In the genomic region with DNA sequence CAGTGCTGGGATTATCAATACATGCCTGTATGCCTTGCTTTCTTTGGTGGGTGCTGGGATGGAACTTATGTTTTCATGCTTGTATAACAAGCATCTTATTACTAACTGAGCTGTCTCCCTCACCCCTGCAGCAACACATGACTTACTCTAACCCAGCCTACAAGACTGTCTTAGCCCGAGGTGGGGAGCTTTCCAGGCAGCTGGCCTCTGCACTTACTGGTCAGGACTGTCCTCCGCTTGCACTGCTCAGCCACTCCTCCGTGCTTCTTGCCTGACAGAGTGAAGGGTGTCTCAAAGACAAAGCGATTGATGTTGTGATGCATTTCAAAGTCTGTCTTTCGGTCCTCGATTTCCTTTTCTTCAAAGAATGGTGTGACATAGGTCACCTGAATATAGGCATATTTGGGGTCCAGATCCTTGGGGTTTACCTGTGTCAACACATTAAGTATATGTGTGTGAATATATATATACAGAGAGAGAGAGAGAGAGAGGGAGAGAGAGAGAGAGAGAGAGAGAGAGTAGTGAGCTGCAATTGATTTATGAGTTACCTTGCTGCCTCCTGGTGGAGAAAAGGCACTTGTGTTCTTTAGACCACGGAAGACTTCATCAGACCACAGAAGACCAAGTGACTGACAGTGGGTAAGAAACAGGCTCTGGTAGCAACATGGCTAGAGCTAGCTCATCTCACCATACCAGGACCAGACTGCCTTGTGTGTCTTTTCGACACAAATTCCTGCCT, we compare ENCODE assay signal across 9 mouse cellular contexts. TPM values are rescaled to one million over a fixed set of nuclear protein-coding genes. Genes with fewer than 3 reads are reported as not detected.
DNase-seq lines count a peak whose midpoint lies in the region; ATAC-seq and TF ChIP-seq lines count a peak whose summit lies in the region.
"Had no signal": no experiment of that assay in that cellular context is flagged by ENCODE, and none has a peak within 500 bp of the region (broad histone marks: within the 10 kb centered on the region; RNA-seq: fewer than 3 reads in every experiment).

No protein-coding gene starts in this region.

- ATAC-seq in intestine, postnatal 0 days, result no peak
- ATAC-seq in intestine, embryonic 16.5 days, result no peak
- ATAC-seq in liver, postnatal 0 days, result no peak
- no peak for ATAC-seq in activated CD4-positive, CD25-positive, alpha-beta regulatory T cell, adult 4 months
- no peak for ATAC-seq in megakaryocyte, adult 5-6 weeks (ENCODE audit: poor library complexity, severe bottlenecking)

- no peaks in the 10 kb centered on the region for H3K4me1 ChIP-seq in intestine, postnatal 0 days (replicated peaks; ENCODE audit: control insufficient read depth, insufficient read depth, low read length)
- no peaks in the 10 kb centered on the region for H3K4me1 ChIP-seq in intestine, embryonic 16.5 days (ENCODE audit: control insufficient read depth, insufficient read depth, low read length)
- no peaks in the 10 kb centered on the region for H3K4me1 ChIP-seq in liver, postnatal 0 days (ENCODE audit: insufficient read depth)
- H3K4me1 ChIP-seq: liver, embryonic 15.5 days had no signal

- H3K36me3 ChIP-seq in intestine, postnatal 0 days (ENCODE audit: control insufficient read depth, insufficient read depth), result no peaks in the 10 kb centered on the region
- H3K36me3 ChIP-seq in intestine, embryonic 16.5 days (ENCODE audit: control insufficient read depth, insufficient read depth, low read length), result no peaks in the 10 kb centered on the region
- H3K36me3 ChIP-seq in liver, postnatal 0 days (replicated peaks; ENCODE audit: insufficient read depth, low read length), result no peaks in the 10 kb centered on the region; the same call in 1 of the 2 replicates
- H3K36me3 ChIP-seq: liver, embryonic 15.5 days had no signal

- H3K4me3 ChIP-seq in intestine, postnatal 0 days (ENCODE audit: low read depth, low read length), result no peak overlapping the region
- H3K4me3 ChIP-seq in intestine, embryonic 16.5 days (ENCODE audit: low read length), result no peak overlapping the region
- H3K4me3 ChIP-seq in liver, postnatal 0 days (ENCODE audit: low read depth, low read length), result no peak overlapping the region
- H3K4me3 ChIP-seq: liver, embryonic 15.5 days had no signal

- TF ChIP-seq CTCF in intestine, postnatal 0 days (IDR thresholded peaks at IDR 0.05; ENCODE audit: low read depth), result peak; percentile 65
- TF ChIP-seq CTCF in brain, embryonic 14.5 days (IDR thresholded peaks at IDR 0.05; ENCODE audit: borderline replicate concordance, extremely low read depth, insufficient read depth, insufficient read length), result peak; percentile 46; the same call in 1 of the 2 replicates
- peak; percentile 61 for TF ChIP-seq CTCF in liver, postnatal 0 days (IDR thresholded peaks at IDR 0.05; ENCODE audit: low read depth)

- TF ChIP-seq EP300 in liver, postnatal 0 days (IDR thresholded peaks at IDR 0.05; ENCODE audit: low read depth), result no peak

- H3K27ac ChIP-seq in intestine, postnatal 0 days (ENCODE audit: low read depth, low read length), result no peak overlapping the region
- no peak overlapping the region for H3K27ac ChIP-seq in intestine, embryonic 16.5 days (ENCODE audit: low read length)
- H3K27ac ChIP-seq in liver, postnatal 0 days (ENCODE audit: low read depth), result no peak overlapping the region
- H3K27ac ChIP-seq: liver, embryonic 15.5 days had no signal

- no peak overlapping the region for H3K9ac ChIP-seq in intestine, postnatal 0 days (ENCODE audit: low read depth, low read length)
- no peak overlapping the region for H3K9ac ChIP-seq in intestine, embryonic 16.5 days (ENCODE audit: low read depth, low read length)
- no peak overlapping the region for H3K9ac ChIP-seq in liver, postnatal 0 days (replicated peaks)
- H3K9ac ChIP-seq: liver, embryonic 15.5 days had no signal

- H3K4me2 ChIP-seq in intestine, postnatal 0 days (replicated peaks; ENCODE audit: low read depth), result no peak overlapping the region
- H3K4me2 ChIP-seq in intestine, embryonic 16.5 days (ENCODE audit: low read depth, low read length), result no peak overlapping the region
- H3K4me2 ChIP-seq in liver, postnatal 0 days (ENCODE audit: low read depth, low read length), result no peak overlapping the region
- H3K4me2 ChIP-seq: liver, embryonic 15.5 days had no signal

- no peaks in the 10 kb centered on the region for H3K27me3 ChIP-seq in intestine, postnatal 0 days (replicated peaks; ENCODE audit: control insufficient read depth, insufficient read depth, low read length)
- no peaks in the 10 kb centered on the region for H3K27me3 ChIP-seq in intestine, embryonic 16.5 days (replicated peaks; ENCODE audit: control insufficient read depth, insufficient read depth, low read length)
- no peaks in the 10 kb centered on the region for H3K27me3 ChIP-seq in liver, postnatal 0 days (ENCODE audit: insufficient read depth, low read length)
- H3K27me3 ChIP-seq: liver, embryonic 15.5 days had no signal

- DNase-seq in A20 (ENCODE audit: low read depth, low spot score) (peak; percentile 60), MN1 (ENCODE audit: low spot score) (no peak)
- peak; percentile 83 for DNase-seq in brain, embryonic 14.5 days (ENCODE audit: low read depth)
- no peak for DNase-seq in liver, postnatal 0 days

- TF ChIP-seq POLR2A in brain, embryonic 14.5 days (IDR thresholded peaks at IDR 0.05; ENCODE audit: borderline replicate concordance, extremely low read depth, insufficient read depth, insufficient read length, poor library complexity, severe bottlenecking), result no peak

- 56% methylated on average over 8 of the region's 8 CpGs for WGBS in intestine, postnatal 0 days
- WGBS in intestine, embryonic 16.5 days, result 61% methylated on average over 8 of the region's 8 CpGs
- WGBS in liver, postnatal 0 days (ENCODE audit: insufficient replicate concordance), result 66% methylated on average over 8 of the region's 8 CpGs

- no peaks in the 10 kb centered on the region for H3K9me3 ChIP-seq in intestine, postnatal 0 days (ENCODE audit: control insufficient read depth)
- no peaks in the 10 kb centered on the region for H3K9me3 ChIP-seq in intestine, embryonic 16.5 days (ENCODE audit: control insufficient read depth, low read length)
- no peaks in the 10 kb centered on the region for H3K9me3 ChIP-seq in liver, postnatal 0 days (ENCODE audit: low read length)
- H3K9me3 ChIP-seq: liver, embryonic 15.5 days had no signal

RNA-seq across cellular contexts. Expression of a gene that starts 51.1 kb away (rescaled TPM):
- not detected in 2 replicates for polyA plus RNA-seq in intestine, postnatal 0 days (2015; fragmentation: Nextera tagmentation; extraction: Ambion mirVana)
- polyA plus RNA-seq in intestine, embryonic 16.5 days (2015; fragmentation: Nextera tagmentation; extraction: Ambion mirVana), result not detected in 2 replicates
- not detected in 2 replicates for polyA plus RNA-seq in brain, embryonic 14.5 days (2012; rRNA removed)
- polyA plus RNA-seq in liver, postnatal 0 days (2015; fragmentation: Nextera tagmentation; extraction: Ambion mirVana), result not detected in 2 replicates
- polyA plus RNA-seq in activated CD4-positive, CD25-positive, alpha-beta regulatory T cell, adult 4 months (2017; shearing (Covaris generic)), result not detected
- not detected in 2 replicates for total RNA-seq in megakaryocyte, adult 5-6 weeks (2015)
- total RNA-seq in megakaryocyte, adult 5-6 weeks (2017), result not detected in 2 replicates
- polyA plus RNA-seq: liver, embryonic 15.5 days had no signal

Comparison
In these comparisons a context has a peak if more than half of its experiments do, and no peak if none do; other contexts are left out.
1. DNase-seq: peak in A20 (single experiment) and brain, embryonic 14.5 days (single experiment); none in liver, postnatal 0 days (single experiment) and MN1 (single experiment).
2. Peak in every context shown above with its lines, with median percentiles within 50 percentile points of each other: CTCF ChIP-seq.